Mouse (Mus musculus): Measurements from ENCODE around the gene Fxr2. TPM values are rescaled to one million over a fixed set of nuclear protein-coding genes. Genes with fewer than 3 reads are reported as not detected.

Fxr2 gene
- total RNA-seq, 2 experiments from 2014 or later: 98.2 to 107 TPM

Small RNA genes within 50 kb of the gene (microRNA-seq; reads per million reads assigned to microRNA genes)
- gene Mir1934 (7.8 reads per million, percentile 20 among the genes with 10 or more reads in this experiment), gene Mir467f (not detected)

Other genes with a start within 250 kb of the Fxr2 start
- 10 to 100 TPM; 60.2 to 63.9 TPM for gene Naa38, start 237.5 kb upstream of the Fxr2 start, total RNA-seq (2021)
- gene Cyb5d1, start 237.4 kb upstream of the Fxr2 start, total RNA-seq (2021): 10 to 100 TPM; 36.3 to 41.1 TPM
- gene Tmem88, start 234.8 kb upstream of the Fxr2 start, total RNA-seq (2021): 1 to 10 TPM; 3.1 to 4.2 TPM
- 10 to 100 TPM; 77.2 to 85.8 TPM for gene Kdm6b, start 219.3 kb upstream of the Fxr2 start, total RNA-seq (2021)
- 1 to 10 TPM; 9.3 to 9.7 TPM for gene Dnah2, start 83.9 kb upstream of the Fxr2 start, total RNA-seq (2021)
- 100 to 1,000 TPM; 180 to 225 TPM for gene Efnb3, start 72.8 kb upstream of the Fxr2 start, total RNA-seq (2021)
- gene Wrap53, start 52.7 kb upstream of the Fxr2 start, total RNA-seq (2021): 1 to 10 TPM; 8.5 to 8.6 TPM
- 10 to 100 TPM; 38.0 to 39.1 TPM for gene Trp53, start 52.6 kb upstream of the Fxr2 start, total RNA-seq (2021)
- 100 to 1,000 TPM; 166 to 200 TPM for gene Atp1b2, start 27.0 kb upstream of the Fxr2 start, total RNA-seq (2021)
- gene Shbg, start 15.1 kb upstream of the Fxr2 start, total RNA-seq (2021): not detected
- gene Sat2, start 11.0 kb upstream of the Fxr2 start, total RNA-seq (2021): 10 to 100 TPM in 1 of 2 experiments, 1 to 10 TPM in 1; 8.7 to 12.4 TPM
- not detected for gene Sox15, start 22.3 kb downstream of the Fxr2 start, total RNA-seq (2021)
- gene Mpdu1, start 29.7 kb downstream of the Fxr2 start, total RNA-seq (2021): 10 to 100 TPM; 83.6 to 85.3 TPM
- gene Cd68, start 33.2 kb downstream of the Fxr2 start, total RNA-seq (2021): 1 to 10 TPM; 7.1 to 8.5 TPM
- 100 to 1,000 TPM; 661 to 680 TPM for gene Eif4a1, start 39.4 kb downstream of the Fxr2 start, total RNA-seq (2021)
- gene Senp3, start 49.1 kb downstream of the Fxr2 start, total RNA-seq (2021): 100 to 1,000 TPM; 117 to 129 TPM
- gene Tnfsf13, start 52.8 kb downstream of the Fxr2 start, total RNA-seq (2021): 1 to 10 TPM in 1 of 2 experiments, under 1 TPM in 1; 0.93 to 1.3 TPM
- 1 to 10 TPM; 6.4 to 8.7 TPM for gene Tnfsf12, start 62.9 kb downstream of the Fxr2 start, total RNA-seq (2021)
- under 1 TPM; 0.30 to 0.97 TPM for gene Tnfsfm13, start 63.1 kb downstream of the Fxr2 start, total RNA-seq (2021)
- 10 to 100 TPM; 49.6 to 54.6 TPM for gene Polr2a, start 125.6 kb downstream of the Fxr2 start, total RNA-seq (2021)
- not detected for gene Slc35g3, start 129.0 kb downstream of the Fxr2 start, total RNA-seq (2021)
- 10 to 100 TPM; 47.9 to 52.5 TPM for gene Zbtb4, start 132.9 kb downstream of the Fxr2 start, total RNA-seq (2021)
- gene Chrnb1, start 163.0 kb downstream of the Fxr2 start, total RNA-seq (2021): 1 to 10 TPM in 1 of 2 experiments, under 1 TPM in 1; 0.48 to 1.5 TPM
- gene Fgf11, start 168.9 kb downstream of the Fxr2 start, total RNA-seq (2021): 10 to 100 TPM; 25.2 to 29.6 TPM
- gene Tmem102, start 172.6 kb downstream of the Fxr2 start, total RNA-seq (2021): not detected
- not detected for gene Gm39566, start 182.3 kb downstream of the Fxr2 start, total RNA-seq (2021)
- gene Spem2, start 185.5 kb downstream of the Fxr2 start, total RNA-seq (2021): not detected
- 1 to 10 TPM in 1 of 2 experiments, under 1 TPM in 1; 0.93 to 1.1 TPM for gene Spem1, start 189.2 kb downstream of the Fxr2 start, total RNA-seq (2021)
- 100 to 1,000 TPM; 237 to 257 TPM for gene Nlgn2, start 204.8 kb downstream of the Fxr2 start, total RNA-seq (2021)
- 100 to 1,000 TPM; 140 to 155 TPM for gene Tmem256, start 205.5 kb downstream of the Fxr2 start, total RNA-seq (2021)
- 10 to 100 TPM; 46.2 to 52.1 TPM for gene Plscr3, start 213.4 kb downstream of the Fxr2 start, total RNA-seq (2021)
- gene Tnk1, start 225.7 kb downstream of the Fxr2 start, total RNA-seq (2021): not detected
- gene Tmem95, start 245.0 kb downstream of the Fxr2 start, total RNA-seq (2021): not detected
- gene Kctd11, start 248.4 kb downstream of the Fxr2 start, total RNA-seq (2021): 1 to 10 TPM in 1 of 2 experiments, under 1 TPM in 1; 0.38 to 1.0 TPM